Mouse (Mus musculus) ES-E14 (cell line): ENCODE results near the gene Rap2c. TPM values are rescaled to one million over a fixed set of nuclear protein-coding genes. Genes with fewer than 3 reads are reported as not detected.

Experiments
- DNase-seq: peaks from one replicate; pipeline ENCODE4 v3.0.0-alpha.2; 2013; ENCODE audit warnings: low read depth, low spot score
- H3K27ac ChIP-seq: 2 replicates; pipeline ENCODE4 v1.5.1; 2012; ENCODE audit warnings: low read depth, mild to moderate bottlenecking, low read length, moderate library complexity, mixed read lengths; ENCODE audit not compliant: poor library complexity, insufficient read depth, severe bottlenecking
- H3K36me3 ChIP-seq: 2 replicates; pipeline ENCODE4 v1.6.1; 2012; ENCODE audit warnings: mild to moderate bottlenecking, low read length, moderate library complexity, mixed read lengths; ENCODE audit not compliant: control insufficient read depth, poor library complexity, insufficient read depth, severe bottlenecking
- H3K4me1 ChIP-seq, 2 experiments: fragments of 150-350 bp in 1 of 2; sonication (generic) in 1 of 2; 2 replicates each; pipeline ENCODE4 v1.6.1; 2012; ENCODE audit warnings: low read length in 2 of 2, mild to moderate bottlenecking in 1 of 2, mixed read lengths in 1 of 2; ENCODE audit not compliant: control insufficient read depth in 2 of 2, insufficient read depth in 2 of 2, poor library complexity in 1 of 2
- H3K4me3 ChIP-seq, 2 experiments: fragments of 150-350 bp in 1 of 2; sonication (generic) in 1 of 2; 2 replicates each; pipeline ENCODE4 v1.5.1; 2012; ENCODE audit warnings: low read length in 2 of 2, low read depth in 1 of 2, mild to moderate bottlenecking in 1 of 2, mixed read lengths in 1 of 2; ENCODE audit not compliant: insufficient read depth in 1 of 2, poor library complexity in 1 of 2, severe bottlenecking in 1 of 2
- H3K9ac ChIP-seq: 2 replicates; pipeline ENCODE4 v1.6.1; 2012; ENCODE audit warnings: low read depth, mild to moderate bottlenecking, low read length, mixed read lengths; ENCODE audit not compliant: poor library complexity, insufficient read depth, severe bottlenecking
- H3K9me3 ChIP-seq: fragments of 150-350 bp; sonication (generic); 2 replicates; pipeline ENCODE4 v1.6.1; 2012; ENCODE audit warnings: low read depth, mild to moderate bottlenecking, low read length; ENCODE audit not compliant: control insufficient read depth, insufficient read depth
- CHD2 ChIP-seq: IDR thresholded peaks from 2 replicates; pipeline ENCODE4 v1.6.1; 2014; ENCODE audit warnings: mild to moderate bottlenecking, low read depth, low read length, inconsistent platforms
- HCFC1 ChIP-seq: IDR thresholded peaks from 2 replicates; pipeline ENCODE4 v1.6.1; 2012; ENCODE audit warnings: low read length, inconsistent platforms, borderline replicate concordance; ENCODE audit not compliant: insufficient read depth
- MAFK ChIP-seq: IDR thresholded peaks from 2 replicates; pipeline ENCODE4 v1.6.1; 2014; ENCODE audit warnings: mild to moderate bottlenecking, low read depth, low read length, inconsistent platforms; ENCODE audit not compliant: insufficient read depth
- ZC3H11A ChIP-seq: IDR thresholded peaks from 2 replicates; pipeline ENCODE4 v1.6.1; 2012; ENCODE audit warnings: low read depth, mild to moderate bottlenecking, inconsistent platforms, low read length, borderline replicate concordance
- ZNF384 ChIP-seq: IDR thresholded peaks from 2 replicates; pipeline ENCODE4 v1.6.1; 2012; ENCODE audit warnings: low read depth, low read length, inconsistent platforms
- in situ Hi-C, 2 experiments: fragments of 600-800 bp; cut with MboI; formaldehyde crosslinking; loops; one replicate each; pipeline ENCODE4 v1.15.1; 2025; ENCODE audit warnings: low sequenced_read_pairs in 2 of 2, inconsistent platforms in 1 of 2; ENCODE audit not compliant: unreplicated experiment in 2 of 2
- total RNA-seq: library from RNA; depleted of rRNA; stranded (reverse); fragments of 300-350 nt; gene quantifications from 2 replicates; pipeline ENCODE4 v1.2.3, GENCODE M21; 2012

Rap2c gene
- total RNA-seq, 1 experiment: 13.8 TPM

GRCm38 (mm10) chrX:51000791-51001190 lies 17.0 kb downstream of the Rap2c start:
- no peaks in the 10 kb centered on the region for H3K36me3 ChIP-seq
- no peaks in the 10 kb centered on the region for H3K9me3 ChIP-seq
- H3K4me3 ChIP-seq: no peak overlapping the region
- no peaks in the 10 kb centered on the region for H3K4me1 ChIP-seq
- in situ Hi-C loops: no loop called here
- H3K27ac ChIP-seq: no peak overlapping the region
- no peak for TF ChIP-seq CHD2
- TF ChIP-seq ZC3H11A: no peak
- no peak for TF ChIP-seq MAFK
- no peak for TF ChIP-seq ZNF384
- TF ChIP-seq HCFC1: no peak
- no peak for DNase-seq
- H3K9ac ChIP-seq: no peak overlapping the region

- Histone ChIP-seq H3K4me1 (no peaks in the 10 kb centered on the region), H3K36me3 (no peaks in the 10 kb centered on the region), H3K9ac (no peak overlapping the region), H3K27ac (no peak overlapping the region), H3K4me3 (no peak overlapping the region), H3K9me3 (no peaks in the 10 kb centered on the region)
- no peak for DNase-seq
- TF ChIP-seq HCFC1 (no peak), MAFK (no peak), ZC3H11A (no peak), CHD2 (no peak), ZNF384 (no peak)
- in situ Hi-C loops: no loop called here
Observed at GRCm38 (mm10) chrX:50995310-50995709, 22.5 kb downstream of the Rap2c start.

- TF ChIP-seq CHD2: no peak
- no peak for TF ChIP-seq MAFK
- TF ChIP-seq HCFC1: no peak
- TF ChIP-seq ZNF384: no peak
- TF ChIP-seq ZC3H11A: no peak
- Histone ChIP-seq H3K36me3 (no peaks in the 10 kb centered on the region), H3K9me3 (no peaks in the 10 kb centered on the region), H3K9ac (no peak overlapping the region), H3K4me3 (no peak overlapping the region), H3K27ac (no peak overlapping the region), H3K4me1 (no peaks in the 10 kb centered on the region)
- in situ Hi-C loops: no loop called here
- DNase-seq: no peak
Observed at GRCm38 (mm10) chrX:50991324-50991723, 26.5 kb downstream of the Rap2c start.

- no peaks in the 10 kb centered on the region for H3K36me3 ChIP-seq
- no peak for DNase-seq
- H3K9ac ChIP-seq: no peak overlapping the region
- no peaks in the 10 kb centered on the region for H3K4me1 ChIP-seq
- H3K27ac ChIP-seq: no peak overlapping the region
- no peak overlapping the region for H3K4me3 ChIP-seq
- in situ Hi-C loops: no loop called here
- H3K9me3 ChIP-seq: no peaks in the 10 kb centered on the region
- TF ChIP-seq MAFK (no peak), ZNF384 (no peak), ZC3H11A (no peak), CHD2 (no peak), HCFC1 (no peak)
Observed at GRCm38 (mm10) chrX:50989940-50990339, 27.9 kb downstream of the Rap2c start.

- H3K9me3 ChIP-seq: no peaks in the 10 kb centered on the region
- H3K9ac ChIP-seq: no peak overlapping the region
- H3K4me1 ChIP-seq: no peaks in the 10 kb centered on the region
- in situ Hi-C loops: no loop called here
- no peaks in the 10 kb centered on the region for H3K36me3 ChIP-seq
- TF ChIP-seq HCFC1 (no peak), ZNF384 (no peak), MAFK (no peak), CHD2 (no peak), ZC3H11A (no peak)
- no peak overlapping the region for H3K4me3 ChIP-seq
- DNase-seq: no peak
- no peak overlapping the region for H3K27ac ChIP-seq
Observed at GRCm38 (mm10) chrX:50988581-50988980, 29.2 kb downstream of the Rap2c start.
